Mouse (Mus musculus): ENCODE data around the gene Pdgfa. TPM values are rescaled to one million over a fixed set of nuclear protein-coding genes. Genes with fewer than 3 reads are reported as not detected.

Gene Pdgfa
- total RNA-seq, 2 experiments from 2014 or later: not detected

DNA sequence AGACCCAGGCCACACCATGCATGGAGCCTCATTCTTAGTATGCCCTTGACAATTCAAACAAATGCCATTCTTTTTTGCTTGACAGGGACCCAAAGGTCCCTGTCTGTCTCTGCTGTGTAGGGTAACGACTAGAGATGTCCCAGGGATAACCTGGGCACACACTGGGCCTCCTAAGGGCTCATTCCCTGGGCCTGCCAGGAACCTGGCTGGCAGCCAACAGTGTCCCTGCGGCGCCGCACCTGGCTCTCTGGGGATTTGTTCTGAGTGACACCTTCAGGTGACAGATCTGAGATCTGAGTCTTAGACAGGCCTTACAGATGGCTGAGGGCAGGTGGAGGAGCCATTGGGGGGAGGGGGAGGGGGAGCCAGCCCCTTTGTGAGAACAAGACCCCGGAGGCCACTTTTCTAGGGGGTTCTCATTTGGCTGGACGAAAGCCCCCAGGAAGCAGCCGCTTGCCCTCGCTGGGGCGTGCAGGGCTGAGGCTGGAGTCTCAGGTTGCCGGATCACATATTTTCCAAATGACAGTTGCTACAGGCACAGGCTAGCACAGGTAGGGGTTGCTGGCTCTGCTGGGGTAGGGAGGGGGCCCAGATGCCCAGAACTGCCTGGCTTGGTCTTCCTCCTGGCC lies 67.2 kb downstream of the Pdgfa start:
- no peak for ATAC-seq (replicated peaks; ENCODE audit: low FRiP score, low TSS enrichment, poor library complexity, severe bottlenecking)

Other genes starting within 250 kb of the Pdgfa start
- not detected in 2 replicates for gene Fam20c, start 242.9 kb downstream of the Pdgfa start, total RNA-seq (2014; fragmentation: Nextera tagmentation)
- 0.38 TPM in 1 of 2 replicates, not detected in the other for gene Fam20c, start 242.9 kb downstream of the Pdgfa start, total RNA-seq (2017)
- not detected in 2 replicates for gene Gm5294, start 177.3 kb downstream of the Pdgfa start, total RNA-seq (2014; fragmentation: Nextera tagmentation)
- gene Gm5294, start 177.3 kb downstream of the Pdgfa start, total RNA-seq (2017): not detected in 2 replicates
- 3.1 TPM in 1 of 2 replicates, not detected in the other for gene Prkar1b, start 152.6 kb upstream of the Pdgfa start, total RNA-seq (2014; fragmentation: Nextera tagmentation)
- not detected in 2 replicates for gene Prkar1b, start 152.6 kb upstream of the Pdgfa start, total RNA-seq (2017)
- gene Dnaaf5, start 152.9 kb upstream of the Pdgfa start, total RNA-seq (2014; fragmentation: Nextera tagmentation): 21.5 and 23.3 TPM in 2 replicates
- 8.3 and 9.5 TPM in 2 replicates for gene Dnaaf5, start 152.9 kb upstream of the Pdgfa start, total RNA-seq (2017)
- gene Sun1, start 203.3 kb upstream of the Pdgfa start, total RNA-seq (2014; fragmentation: Nextera tagmentation): 89.3 and 93.2 TPM in 2 replicates
- gene Sun1, start 203.3 kb upstream of the Pdgfa start, total RNA-seq (2017): 72.3 and 92.9 TPM in 2 replicates